Mouse (Mus musculus) testis, adult 2 months (tissue): ENCODE data around the gene Kbtbd12.

Experiments
- CTCF ChIP-seq: fragments of 200-500 bp; IDR thresholded peaks from 2 replicates; pipeline ENCODE4 v1.5.1; 2012; ENCODE audit warnings: low read depth, mild to moderate bottlenecking, inconsistent platforms, low read length, moderate library complexity; ENCODE audit not compliant: control insufficient read depth, insufficient read depth, insufficient replicate concordance
- POLR2A ChIP-seq: fragments of 200-500 bp; IDR thresholded peaks from 2 replicates; pipeline ENCODE4 v1.6.1; 2012; ENCODE audit warnings: low read depth, mild to moderate bottlenecking, inconsistent platforms, low read length, moderate library complexity; ENCODE audit not compliant: control insufficient read depth

DNA sequence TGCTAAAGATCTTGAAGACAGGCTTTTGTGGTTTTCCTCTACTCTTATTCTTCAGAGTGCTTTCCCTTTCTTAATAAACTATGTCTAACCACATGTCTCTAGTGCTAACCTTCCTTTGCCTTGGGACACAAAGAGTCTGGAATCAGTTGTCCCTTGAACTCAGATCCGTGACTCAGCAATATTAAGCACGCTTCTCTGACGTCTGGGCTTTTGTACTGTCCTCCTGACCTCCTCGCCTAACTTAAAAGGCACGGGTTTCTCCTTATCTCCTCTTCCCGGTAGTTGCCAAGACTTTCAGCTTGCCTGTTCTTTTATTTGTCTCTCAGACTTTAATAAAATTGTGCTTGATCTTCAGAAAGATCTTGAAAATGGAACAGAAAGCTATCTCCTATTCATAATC lies 6.5 kb downstream of the Kbtbd12 start:
- no peak for TF ChIP-seq POLR2A
- TF ChIP-seq CTCF: no peak
